Mouse (Mus musculus): ENCODE data around the gene Vmn2r97.
"Not testable (repeated sequence)": the region's sequence is repeated elsewhere in the genome, so short reads cannot be mapped to it uniquely, and the experiment has no call there.

Gene Vmn2r97

GRCm38 (mm10) chr17:18914000-18914399 is at the start of gene Vmn2r97:
TSS of gene Vmn2r97 (plus strand) at chr17:18914300.
- DNase-seq: not testable (repeated sequence)

GRCm38 (mm10) chr17:18882436-18882835 is 31.7 kb upstream of the Vmn2r97 start:
- DNase-seq: not testable (repeated sequence)

GRCm38 (mm10) chr17:18889745-18890329 is 24.3 kb upstream of the Vmn2r97 start:
- no peak for DNase-seq

- not testable (repeated sequence) for DNase-seq
These were observed 43.7 kb downstream of the Vmn2r97 start for GRCm38 (mm10) chr17:18957800-18958199.

- no peak for DNase-seq
These were observed 54.5 kb downstream of the Vmn2r97 start for GRCm38 (mm10) chr17:18968371-18969275.

Measured in cerebellum, adult 18-20 months (tissue).